Mouse (Mus musculus) liver, embryonic 11.5 days (tissue): ENCODE data around the gene Iglon5. TPM values are rescaled to one million over a fixed set of nuclear protein-coding genes. Genes with fewer than 3 reads are reported as not detected.

Experiments used
- ATAC-seq: fragments of 200-750 bp; cut with Nextera tagmentation; replicated peaks from 2 replicates; pipeline ENCODE4 v1.8.0; 2017; ENCODE audit warnings: moderate number of reproducible peaks, mild to moderate bottlenecking, moderate TSS enrichment, moderate library complexity; ENCODE audit not compliant: low FRiP score
- DNase-seq: peaks from one replicate; pipeline ENCODE4 v3.0.0-alpha.2; 2017; ENCODE audit warnings: low spot score
- H3K27ac ChIP-seq: fragments of 300-500 bp; sonication (generic); 2 replicates; pipeline ENCODE4 v1.5.1; 2014; ENCODE audit warnings: mild to moderate bottlenecking, low read depth, low read length, control low read depth
- H3K27me3 ChIP-seq: fragments of 300-500 bp; sonication (generic); replicated peaks from 2 replicates; pipeline ENCODE4 v1.6.1; 2014; ENCODE audit warnings: low read length, mixed read lengths; ENCODE audit not compliant: control insufficient read depth, insufficient read depth
- H3K36me3 ChIP-seq: fragments of 300-500 bp; sonication (generic); 2 replicates; pipeline ENCODE4 v1.6.1; 2014; ENCODE audit warnings: mild to moderate bottlenecking, low read length, moderate library complexity, mixed read lengths; ENCODE audit not compliant: control insufficient read depth, insufficient read depth
- H3K4me1 ChIP-seq: fragments of 300-500 bp; sonication (generic); replicated peaks from 2 replicates; pipeline ENCODE4 v1.6.1; 2014; ENCODE audit warnings: low read length, mixed read lengths; ENCODE audit not compliant: control insufficient read depth, insufficient read depth
- H3K4me2 ChIP-seq: fragments of 300-500 bp; sonication (generic); 2 replicates; pipeline ENCODE4 v1.6.1; 2014; ENCODE audit warnings: mild to moderate bottlenecking, control low read depth, moderate library complexity
- H3K4me3 ChIP-seq: fragments of 300-500 bp; sonication (generic); 2 replicates; pipeline ENCODE4 v1.5.1; 2014; ENCODE audit warnings: low read depth, low read length, control low read depth
- H3K9ac ChIP-seq: fragments of 300-500 bp; sonication (generic); 2 replicates; pipeline ENCODE4 v1.6.1; 2014; ENCODE audit warnings: low read depth, low read length, control low read depth
- H3K9me3 ChIP-seq: fragments of 300-500 bp; sonication (generic); 2 replicates; pipeline ENCODE4 v1.6.1; 2016; ENCODE audit warnings: low read length, inconsistent platforms, mixed read lengths; ENCODE audit not compliant: control insufficient read depth
- WGBS: fragments of 180-500 bp; shearing (Covaris S2); extraction: QIAGEN DNeasy Blood & Tissue Kit; methylation state at CpG from one replicate; pipeline ENCODE4 v1.1.7; 2014; 5-methylcytosine and 5-hydroxymethylcytosine counted together
- polyA plus RNA-seq: library from polyadenylated mRNA; unstranded; fragments of >200 nt; fragmentation: Nextera tagmentation; extraction: Ambion mirVana; gene quantifications from 2 replicates; pipeline ENCODE4 v1.2.1, GENCODE M21; 2014

Gene Iglon5
- polyA plus RNA-seq, 1 experiment from 2014 or later = 0.25 TPM

DNA sequence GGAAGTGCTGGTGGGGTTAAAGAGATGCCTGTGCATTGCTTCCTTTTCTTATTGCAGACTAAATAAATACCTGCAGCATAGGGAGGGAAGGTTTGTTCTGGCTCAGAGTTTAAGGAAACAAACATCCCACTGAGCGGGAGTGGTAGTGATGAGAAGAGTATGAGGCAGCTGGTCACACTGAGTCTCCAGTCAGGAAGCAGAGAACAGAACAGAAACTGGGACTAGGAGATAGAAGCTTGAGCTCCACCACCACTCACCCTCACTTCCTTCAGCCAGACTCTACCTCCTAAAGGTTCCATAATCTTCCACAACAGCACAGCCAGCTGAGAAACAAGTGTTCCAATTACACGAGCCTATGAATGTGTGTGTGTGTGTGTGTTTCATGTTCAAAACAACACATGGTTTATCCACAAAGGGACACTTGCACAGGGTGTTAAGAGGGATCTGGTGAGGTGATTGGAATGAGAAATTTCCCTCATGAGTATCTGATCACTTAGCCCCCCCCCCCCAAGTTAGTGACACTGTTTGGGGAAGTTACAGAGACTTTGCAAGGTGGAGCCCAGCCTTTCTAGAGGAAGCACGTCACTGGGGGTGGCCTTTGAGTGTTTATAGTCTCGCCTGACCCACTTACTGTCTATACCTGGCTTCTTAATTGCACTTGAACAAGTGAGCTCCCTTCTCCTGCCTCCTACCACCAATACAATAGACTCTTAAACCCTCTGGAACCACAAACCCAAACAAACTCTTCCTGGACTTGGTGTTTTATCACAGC, 22.0 kb upstream of the Iglon5 start:
- Histone ChIP-seq H3K36me3 (no peaks in the 10 kb centered on the region), H3K9ac (no peak overlapping the region), H3K4me3 (no peak overlapping the region), H3K4me2 (no peak overlapping the region), H3K27me3 (no peaks in the 10 kb centered on the region), H3K4me1 (no peaks in the 10 kb centered on the region), H3K9me3 (no peaks in the 10 kb centered on the region), H3K27ac (no peak overlapping the region)
- ATAC-seq (no peak), DNase-seq (no peak)
- WGBS = 43% methylated on average over 4 of the region's 4 CpGs

- WGBS = 17% methylated on average over 21 of the region's 21 CpGs
- H3K9ac ChIP-seq = no peak overlapping the region
- ATAC-seq = no peak
- no peaks in the 10 kb centered on the region for H3K4me1 ChIP-seq
- H3K9me3 ChIP-seq = no peaks in the 10 kb centered on the region; the same call in 1 of the 2 replicates
- no peak overlapping the region for H3K4me3 ChIP-seq
- H3K36me3 ChIP-seq = no peaks in the 10 kb centered on the region
- H3K27me3 ChIP-seq = peaks cover 10% of the 10 kb centered on the region
- DNase-seq = no peak
- no peak overlapping the region for H3K4me2 ChIP-seq
- H3K27ac ChIP-seq = no peak overlapping the region
These were observed 5.6 kb upstream of the Iglon5 start for GRCm38 (mm10) chr7:43495343-43496021.

GRCm38 (mm10) chr7:43490861-43491260, 986 bp upstream of the Iglon5 start:
- Histone ChIP-seq H3K4me1 (no peaks in the 10 kb centered on the region), H3K27ac (no peak overlapping the region), H3K9ac (no peak overlapping the region), H3K36me3 (no peaks in the 10 kb centered on the region), H3K4me2 (no peak overlapping the region), H3K4me3 (no peak overlapping the region), H3K9me3 (no peaks in the 10 kb centered on the region), H3K27me3 (peaks cover 34% of the 10 kb centered on the region)
- ATAC-seq (no peak), DNase-seq (no peak)
- 56% methylated on average over 9 of the region's 9 CpGs for WGBS

- Histone ChIP-seq H3K27ac (no peak overlapping the region), H3K27me3 (peaks cover 30% of the 10 kb centered on the region), H3K36me3 (no peaks in the 10 kb centered on the region), H3K9ac (no peak overlapping the region), H3K4me3 (peak overlapping the region; percentile 42), H3K9me3 (no peaks in the 10 kb centered on the region), H3K4me2 (peak overlapping the region; percentile 59), H3K4me1 (no peaks in the 10 kb centered on the region)
- WGBS = 4% methylated on average over 11 of the region's 13 CpGs
- ATAC-seq (peak; percentile 49), DNase-seq (peak; percentile 45)
These were observed 308 bp upstream of the Iglon5 start for GRCm38 (mm10) chr7:43490182-43490584.

DNA sequence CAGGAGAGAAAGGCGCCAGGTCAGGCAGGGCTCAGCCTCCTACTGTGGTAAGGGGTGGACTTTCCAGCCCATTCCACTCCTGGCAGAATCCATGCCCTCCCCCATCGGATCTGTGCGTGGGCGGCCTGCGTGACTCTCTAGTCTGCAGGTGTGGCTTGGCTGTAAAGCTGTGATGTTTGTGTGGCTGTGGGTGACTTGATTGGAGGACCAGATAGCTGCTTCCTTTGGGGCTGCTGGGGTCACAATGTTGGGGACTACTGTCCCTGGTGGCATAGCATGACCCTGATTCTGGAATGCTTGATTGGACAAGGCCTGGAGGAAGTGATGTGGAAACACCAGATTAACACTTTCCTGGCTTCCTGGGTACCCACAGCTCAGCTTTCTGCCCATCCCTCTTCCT, 1.2 kb downstream of the Iglon5 start:
- no peak overlapping the region for H3K27ac ChIP-seq
- H3K4me2 ChIP-seq = no peak overlapping the region
- H3K4me3 ChIP-seq = no peak overlapping the region
- 27% methylated on average over 5 of the region's 5 CpGs for WGBS
- peaks cover 30% of the 10 kb centered on the region for H3K27me3 ChIP-seq
- DNase-seq = no peak
- H3K4me1 ChIP-seq = no peaks in the 10 kb centered on the region
- ATAC-seq = no peak
- H3K9me3 ChIP-seq = no peaks in the 10 kb centered on the region
- H3K9ac ChIP-seq = no peak overlapping the region
- no peaks in the 10 kb centered on the region for H3K36me3 ChIP-seq

DNA sequence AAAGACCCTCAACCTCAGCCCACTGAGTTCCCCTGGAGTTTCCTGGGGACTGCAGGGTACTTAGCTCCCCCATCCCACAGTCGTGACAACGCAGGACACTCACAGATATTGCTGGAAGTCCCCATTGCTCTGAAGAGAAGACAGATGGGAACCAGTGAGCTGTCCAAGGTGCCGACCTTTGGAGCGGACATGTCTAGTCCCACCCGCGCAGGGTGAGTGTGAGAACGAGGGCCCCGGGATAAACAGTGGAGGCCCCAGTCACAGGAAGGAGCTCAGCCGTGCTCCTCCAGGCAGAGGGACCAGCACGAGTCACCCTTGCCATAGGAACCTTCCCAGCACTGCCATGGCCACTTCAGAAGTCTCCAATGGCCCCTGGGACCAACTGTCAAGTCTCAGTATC, 6.6 kb downstream of the Iglon5 start:
- ATAC-seq = no peak
- WGBS = 9% methylated on average over 10 of the region's 10 CpGs
- Histone ChIP-seq H3K9ac (no peak overlapping the region), H3K27me3 (peaks cover 1% of the 10 kb centered on the region), H3K4me3 (no peak overlapping the region), H3K4me2 (no peak overlapping the region), H3K9me3 (no peaks in the 10 kb centered on the region), H3K36me3 (no peaks in the 10 kb centered on the region), H3K4me1 (no peaks in the 10 kb centered on the region), H3K27ac (no peak overlapping the region)
- DNase-seq = no peak

DNA sequence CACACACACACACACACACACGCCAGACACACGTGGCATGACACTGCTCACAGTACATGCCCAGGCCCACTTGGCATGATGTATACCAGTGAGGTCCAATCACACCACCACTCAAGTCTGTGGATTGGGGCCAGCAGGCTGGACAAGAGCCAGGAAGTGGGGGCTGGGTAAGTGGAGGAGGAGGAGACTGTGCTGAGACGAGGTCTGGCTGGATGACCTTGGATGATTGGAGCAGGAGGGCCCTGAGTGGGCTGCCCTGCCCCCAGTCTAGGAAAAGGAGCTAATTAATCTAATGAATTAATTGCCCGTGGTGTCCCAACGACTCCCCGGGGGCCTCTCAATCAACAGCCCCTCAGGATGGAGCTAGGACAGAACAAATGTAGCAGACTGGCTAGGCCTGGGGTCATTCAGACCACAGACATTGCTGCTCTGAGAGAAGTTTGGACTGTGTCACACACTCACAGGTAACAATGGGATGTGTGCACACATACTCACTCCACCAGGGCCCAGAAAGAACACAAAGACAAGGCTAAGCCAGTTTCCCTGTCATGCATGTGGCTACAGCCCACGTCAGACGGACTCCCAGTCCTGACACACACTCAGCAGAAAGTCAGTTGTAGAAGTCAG, 7.7 kb downstream of the Iglon5 start:
- no peak overlapping the region for H3K9ac ChIP-seq
- H3K4me2 ChIP-seq = no peak overlapping the region
- no peak for ATAC-seq
- DNase-seq = no peak
- no peaks in the 10 kb centered on the region for H3K9me3 ChIP-seq
- H3K27ac ChIP-seq = no peak overlapping the region
- no peaks in the 10 kb centered on the region for H3K4me1 ChIP-seq
- 66% methylated on average over 8 of the region's 8 CpGs for WGBS
- peaks cover 9% of the 10 kb centered on the region for H3K27me3 ChIP-seq
- H3K4me3 ChIP-seq = no peak overlapping the region
- no peaks in the 10 kb centered on the region for H3K36me3 ChIP-seq

GRCm38 (mm10) chr7:43481191-43481590, 8.7 kb downstream of the Iglon5 start:
- DNase-seq (no peak), ATAC-seq (no peak)
- H3K4me3 ChIP-seq = no peak overlapping the region
- no peak overlapping the region for H3K4me2 ChIP-seq
- H3K9me3 ChIP-seq = no peaks in the 10 kb centered on the region
- H3K27me3 ChIP-seq = peaks cover 19% of the 10 kb centered on the region
- no peaks in the 10 kb centered on the region for H3K36me3 ChIP-seq
- no peak overlapping the region for H3K27ac ChIP-seq
- no peaks in the 10 kb centered on the region for H3K4me1 ChIP-seq
- H3K9ac ChIP-seq = no peak overlapping the region
- 70% methylated on average over 3 of the region's 3 CpGs for WGBS
